Mouse (Mus musculus) bone marrow, adult 2 months (tissue): ENCODE measurements around the gene Aoc3. TPM values are rescaled to one million over a fixed set of nuclear protein-coding genes. Genes with fewer than 3 reads are reported as not detected.
"Not testable (repeated sequence)": the region's sequence is repeated elsewhere in the genome, so short reads cannot be mapped to it uniquely, and the experiment has no call there.

Experiments
- H3K27ac ChIP-seq: fragments of 200-500 bp; 2 replicates; pipeline ENCODE4 v1.5.1; 2012; ENCODE audit warnings: low read depth, mild to moderate bottlenecking, control low read depth, inconsistent platforms, low read length; ENCODE audit not compliant: control insufficient read depth, poor library complexity, insufficient read depth
- H3K4me1 ChIP-seq: fragments of 200-500 bp; 2 replicates; pipeline ENCODE4 v1.6.1; 2011; ENCODE audit warnings: low read length; ENCODE audit not compliant: control insufficient read depth, insufficient read depth
- H3K4me3 ChIP-seq: fragments of 200-500 bp; replicated peaks from 2 replicates; pipeline ENCODE3; 2011; ENCODE audit warnings: mild to moderate bottlenecking, low read depth, low read length, control low read depth; ENCODE audit not compliant: control insufficient read depth
- CTCF ChIP-seq: fragments of 200-500 bp; IDR thresholded peaks from 2 replicates; pipeline ENCODE4 v1.5.1; 2011; ENCODE audit warnings: low read length, control low read depth; ENCODE audit not compliant: control insufficient read depth, insufficient read depth
- POLR2A ChIP-seq: fragments of 200-500 bp; IDR thresholded peaks from 2 replicates; pipeline ENCODE4 v1.6.1; 2011; ENCODE audit warnings: low read depth, mild to moderate bottlenecking, control low read depth, low read length, borderline replicate concordance; ENCODE audit not compliant: control insufficient read depth
- WGBS: fragments of 180-500 bp; shearing (Covaris S2); methylation state at CpG from one replicate; pipeline ENCODE4 v1.1.7; 2018; 5-methylcytosine and 5-hydroxymethylcytosine counted together
- polyA plus RNA-seq: library from polyadenylated mRNA; stranded (reverse); fragments of >200 nt; gene quantifications from 2 replicates; pipeline ENCODE4 v1.2.4, GENCODE M21; 2011; ENCODE audit warnings: low replicate concordance; ENCODE audit not compliant: missing spikeins, insufficient read depth, insufficient read length

Gene Aoc3
- polyA plus RNA-seq, 1 experiment = 0.82 TPM

GRCm38 (mm10) chr11:101315665-101316500 lies 14.5 kb upstream of the Aoc3 start, which contains the start of gene Psme3:
TSS of gene Psme3 (plus strand) at chr11:101316213.
- under 1% methylated on average over 62 of the region's 62 CpGs for WGBS
- peak within 1 kb of the TSS; percentile 97 for H3K4me3 ChIP-seq
- peaks cover 3% of the 10 kb centered on the region; the same call in 1 of the 2 replicates for H3K4me1 ChIP-seq
- H3K27ac ChIP-seq = peak within 1 kb of the TSS; percentile 97
- TF ChIP-seq POLR2A (peak; percentile 94; the same call in 1 of the 2 replicates), CTCF (no peak)

- TF ChIP-seq POLR2A (no peak), CTCF (no peak)
- Histone ChIP-seq H3K27ac (peak overlapping the region; percentile 97), H3K4me3 (peak overlapping the region; percentile 97), H3K4me1 (peaks cover 3% of the 10 kb centered on the region; the same call in 1 of the 2 replicates)
- under 1% methylated on average over 17 of the region's 17 CpGs for WGBS
Observed at GRCm38 (mm10) chr11:101316501-101316917, 13.9 kb upstream of the Aoc3 start.

GRCm38 (mm10) chr11:101323609-101324008 lies 6.8 kb upstream of the Aoc3 start:
- TF ChIP-seq CTCF (peak; percentile 77), POLR2A (no peak)
- Histone ChIP-seq H3K27ac (no peak overlapping the region), H3K4me3 (no peak overlapping the region), H3K4me1 (no peaks in the 10 kb centered on the region)
- WGBS = 30% methylated on average over 4 of the region's 4 CpGs

GRCm38 (mm10) chr11:101324763-101325162 lies 5.6 kb upstream of the Aoc3 start, which contains the start of gene Aoc2:
TSS of gene Aoc2 (plus strand) at chr11:101325063.
- H3K4me3 ChIP-seq = no peak within 1 kb of the TSS
- H3K27ac ChIP-seq = no peak within 1 kb of the TSS
- TF ChIP-seq CTCF (no peak), POLR2A (no peak)
- no peaks in the 10 kb centered on the region for H3K4me1 ChIP-seq
- 83% methylated on average over 5 of the region's 5 CpGs for WGBS

- H3K4me3 ChIP-seq, H3K4me1 ChIP-seq, H3K27ac ChIP-seq: not testable (repeated sequence)
- 88% methylated on average over 11 of the region's 11 CpGs for WGBS
Observed at GRCm38 (mm10) chr11:101325201-101325600, 5.2 kb upstream of the Aoc3 start.

- no peak overlapping the region for H3K27ac ChIP-seq
- TF ChIP-seq CTCF (no peak), POLR2A (no peak)
- H3K4me3 ChIP-seq = no peak overlapping the region
- 90% methylated on average over 11 of the region's 11 CpGs for WGBS
- no peaks in the 10 kb centered on the region for H3K4me1 ChIP-seq
Observed at GRCm38 (mm10) chr11:101326147-101326546, 4.3 kb upstream of the Aoc3 start.

GRCm38 (mm10) chr11:101327311-101327710 lies 3.1 kb upstream of the Aoc3 start:
- WGBS = 71% methylated on average over 3 of the region's 3 CpGs
- TF ChIP-seq POLR2A (no peak), CTCF (no peak)
- no peaks in the 10 kb centered on the region for H3K4me1 ChIP-seq
- no peak overlapping the region for H3K27ac ChIP-seq
- H3K4me3 ChIP-seq = no peak overlapping the region

GRCm38 (mm10) chr11:101328941-101329635 lies 1.3 kb upstream of the Aoc3 start:
- TF ChIP-seq CTCF (no peak), POLR2A (no peak)
- Histone ChIP-seq H3K4me1 (no peaks in the 10 kb centered on the region), H3K4me3 (no peak overlapping the region), H3K27ac (no peak overlapping the region)
- WGBS = 75% methylated on average over 6 of the region's 6 CpGs

- H3K27ac ChIP-seq, H3K4me1 ChIP-seq: not testable (repeated sequence)
- 81% methylated on average over 6 of the region's 6 CpGs for WGBS
Observed at GRCm38 (mm10) chr11:101330961-101331360, 556 bp downstream of the Aoc3 start.

More at GRCm38 (mm10) chr11:101330961-101331360, 556 bp downstream of the Aoc3 start:
- H3K4me3 ChIP-seq = not testable (repeated sequence)
